Mouse (Mus musculus) frontal cortex, postnatal 25 days (tissue): ENCODE measurements around the gene Ppp4r1.

Experiments used
- DNase-seq, 2 experiments: peaks; one replicate each; pipeline ENCODE4 v3.0.0; 2022; ENCODE audit warnings: low spot score in 2 of 2

The Ppp4r1 gene

GRCm38 (mm10) chr17:65853326-65853725 is 71.0 kb downstream of the Ppp4r1 start:
- DNase-seq, result no peak

GRCm38 (mm10) chr17:65854006-65854405 is 71.6 kb downstream of the Ppp4r1 start:
- no peak for DNase-seq

- no peak for DNase-seq
These were observed 75.2 kb downstream of the Ppp4r1 start for GRCm38 (mm10) chr17:65857617-65858016.

GRCm38 (mm10) chr17:65862579-65862978 is 80.2 kb downstream of the Ppp4r1 start:
- DNase-seq, result no peak

- no peak for DNase-seq
These were observed 81.5 kb downstream of the Ppp4r1 start for GRCm38 (mm10) chr17:65863830-65864229.

GRCm38 (mm10) chr17:65864742-65865141 is 82.4 kb downstream of the Ppp4r1 start:
- no peak for DNase-seq

GRCm38 (mm10) chr17:65865265-65865664 is 82.9 kb downstream of the Ppp4r1 start:
- DNase-seq, result no peak

GRCm38 (mm10) chr17:65866201-65866600 is 83.8 kb downstream of the Ppp4r1 start:
- no peak for DNase-seq

GRCm38 (mm10) chr17:65867996-65868395 is 85.6 kb downstream of the Ppp4r1 start:
- DNase-seq, result no peak

GRCm38 (mm10) chr17:65869720-65870119 is 87.3 kb downstream of the Ppp4r1 start:
- no peak for DNase-seq

- DNase-seq, result peak; percentile 42 to 57
These were observed 87.8 kb downstream of the Ppp4r1 start for GRCm38 (mm10) chr17:65870146-65870545.

- no peak for DNase-seq
These were observed 89.3 kb downstream of the Ppp4r1 start for GRCm38 (mm10) chr17:65871641-65872041.

GRCm38 (mm10) chr17:65872051-65872450 is 89.7 kb downstream of the Ppp4r1 start:
- no peak for DNase-seq

- no peak for DNase-seq
These were observed 90.3 kb downstream of the Ppp4r1 start for GRCm38 (mm10) chr17:65872652-65873051.

GRCm38 (mm10) chr17:65873156-65873555 is 90.8 kb downstream of the Ppp4r1 start:
- DNase-seq, result no peak

GRCm38 (mm10) chr17:65873834-65874233 is 91.5 kb downstream of the Ppp4r1 start:
- no peak for DNase-seq

GRCm38 (mm10) chr17:65877026-65877425 is 94.7 kb downstream of the Ppp4r1 start:
- no peak for DNase-seq

- DNase-seq, result peak; percentile 23 to 27
These were observed 101.8 kb downstream of the Ppp4r1 start for GRCm38 (mm10) chr17:65884061-65884669.

GRCm38 (mm10) chr17:65884691-65885397 is 102.5 kb downstream of the Ppp4r1 start:
- peak; percentile 94 to 99 for DNase-seq

GRCm38 (mm10) chr17:65885398-65885696 is 103.0 kb downstream of the Ppp4r1 start:
- no peak for DNase-seq

GRCm38 (mm10) chr17:65885697-65886529 is 103.5 kb downstream of the Ppp4r1 start, which contains the start of gene Ralbp1:
Ralbp1 (minus strand) TSS chr17:65885798.
- peak in 1 of 2 experiments; percentile 21 for DNase-seq

- DNase-seq, result no peak
These were observed 104.2 kb downstream of the Ppp4r1 start for GRCm38 (mm10) chr17:65886571-65886970.

- no peak for DNase-seq
These were observed 107.1 kb downstream of the Ppp4r1 start for GRCm38 (mm10) chr17:65889476-65889875.
